Mouse (Mus musculus) forebrain, embryonic 15.5 days (tissue): Measurements from ENCODE around the gene Ube4b. TPM values are rescaled to one million over a fixed set of nuclear protein-coding genes. Genes with fewer than 3 reads are reported as not detected.
A peak's percentile ranks its signal among the peaks of the same experiment; 100 is the strongest.

ENCODE experiments used
- ATAC-seq: fragments of 200-750 bp; cut with Nextera tagmentation; replicated peaks from 2 replicates; pipeline ENCODE4 v1.8.0; 2017; ENCODE audit warnings: mild to moderate bottlenecking, moderate TSS enrichment, moderate library complexity
- H3K27ac ChIP-seq: fragments of 300-500 bp; sonication (generic); replicated peaks from 2 replicates; pipeline ENCODE4 v1.5.1; 2015; ENCODE audit warnings: mild to moderate bottlenecking, inconsistent platforms
- H3K27me3 ChIP-seq: fragments of 300-500 bp; sonication (generic); 2 replicates; pipeline ENCODE4 v1.6.1; 2015; ENCODE audit warnings: inconsistent platforms
- H3K36me3 ChIP-seq: fragments of 300-500 bp; sonication (generic); 2 replicates; pipeline ENCODE4 v1.6.1; 2015; ENCODE audit warnings: mild to moderate bottlenecking, inconsistent platforms
- H3K4me1 ChIP-seq: fragments of 300-500 bp; sonication (generic); 2 replicates; pipeline ENCODE4 v1.6.1; 2015; ENCODE audit warnings: inconsistent platforms
- H3K4me2 ChIP-seq: fragments of 300-500 bp; sonication (generic); replicated peaks from 2 replicates; pipeline ENCODE4 v1.6.1; 2015; ENCODE audit warnings: mild to moderate bottlenecking, inconsistent platforms
- H3K4me3 ChIP-seq: fragments of 300-500 bp; sonication (generic); 2 replicates; pipeline ENCODE4 v1.5.1; 2015; ENCODE audit warnings: mild to moderate bottlenecking, inconsistent platforms
- H3K9ac ChIP-seq: fragments of 300-500 bp; sonication (generic); replicated peaks from 2 replicates; pipeline ENCODE4 v1.6.1; 2015; ENCODE audit warnings: mild to moderate bottlenecking, inconsistent platforms
- H3K9me3 ChIP-seq: fragments of 300-500 bp; sonication (generic); 2 replicates; pipeline ENCODE4 v1.6.1; 2016; ENCODE audit warnings: inconsistent platforms
- WGBS: fragments of 180-500 bp; shearing (Covaris S2); methylation state at CpG from one replicate; pipeline ENCODE4 v1.1.7; 2015; ENCODE audit warnings: mixed read lengths; 5-methylcytosine and 5-hydroxymethylcytosine counted together
- polyA plus RNA-seq: library from polyadenylated mRNA; unstranded; fragments of >200 nt; fragmentation: Nextera tagmentation; extraction: Ambion mirVana; gene quantifications from 2 replicates; pipeline ENCODE4 v1.2.1, GENCODE M21; 2015

The Ube4b gene
- polyA plus RNA-seq, 1 experiment from 2014 or later = 58.4 TPM

- WGBS = under 1% methylated on average over 35 of the region's 35 CpGs
- H3K36me3 ChIP-seq = no peaks in the 10 kb centered on the region
- H3K4me3 ChIP-seq = peak overlapping the region; percentile 99
- peaks cover 37% of the 10 kb centered on the region for H3K4me1 ChIP-seq
- peak overlapping the region; percentile 100 for H3K27ac ChIP-seq
- peak overlapping the region; percentile 81 for H3K4me2 ChIP-seq
- peak overlapping the region; percentile 95 for H3K9ac ChIP-seq
- no peaks in the 10 kb centered on the region for H3K27me3 ChIP-seq
- H3K9me3 ChIP-seq = no peaks in the 10 kb centered on the region
- ATAC-seq = peak; percentile 83
Observed at GRCm38 (mm10) chr4:149425801-149426292, 702 bp downstream of the Ube4b start.

- ATAC-seq = no peak
- 1% methylated on average over 9 of the region's 9 CpGs for WGBS
- peak overlapping the region; percentile 95 for H3K9ac ChIP-seq
- peak overlapping the region; percentile 99 for H3K4me3 ChIP-seq
- peak overlapping the region; percentile 81 for H3K4me2 ChIP-seq
- no peaks in the 10 kb centered on the region for H3K9me3 ChIP-seq
- H3K27ac ChIP-seq = peak overlapping the region; percentile 100
- H3K4me1 ChIP-seq = peaks cover 37% of the 10 kb centered on the region
- no peaks in the 10 kb centered on the region for H3K36me3 ChIP-seq
- H3K27me3 ChIP-seq = no peaks in the 10 kb centered on the region
Observed at GRCm38 (mm10) chr4:149424755-149425154, 1.8 kb downstream of the Ube4b start.

GRCm38 (mm10) chr4:149417854-149418365 lies 8.6 kb downstream of the Ube4b start:
- no peak overlapping the region for H3K4me2 ChIP-seq
- no peaks in the 10 kb centered on the region for H3K36me3 ChIP-seq
- no peak overlapping the region for H3K27ac ChIP-seq
- no peaks in the 10 kb centered on the region for H3K9me3 ChIP-seq
- H3K9ac ChIP-seq = no peak overlapping the region
- H3K4me1 ChIP-seq = peaks cover 47% of the 10 kb centered on the region
- no peak for ATAC-seq
- H3K4me3 ChIP-seq = no peak overlapping the region
- WGBS = 85% methylated on average over 5 of the region's 5 CpGs
- no peaks in the 10 kb centered on the region for H3K27me3 ChIP-seq

GRCm38 (mm10) chr4:149416986-149417385 lies 9.6 kb downstream of the Ube4b start:
- Histone ChIP-seq H3K4me3 (no peak overlapping the region), H3K9me3 (no peaks in the 10 kb centered on the region), H3K4me2 (no peak overlapping the region), H3K9ac (no peak overlapping the region), H3K27ac (no peak overlapping the region), H3K4me1 (peaks cover 41% of the 10 kb centered on the region), H3K27me3 (no peaks in the 10 kb centered on the region), H3K36me3 (no peaks in the 10 kb centered on the region)
- 77% methylated on average over 2 of the region's 2 CpGs for WGBS
- ATAC-seq = no peak

- H3K27me3 ChIP-seq = no peaks in the 10 kb centered on the region
- 86% methylated on average over 10 of the region's 10 CpGs for WGBS
- H3K4me1 ChIP-seq = peaks cover 36% of the 10 kb centered on the region
- H3K9ac ChIP-seq = no peak overlapping the region
- no peak overlapping the region for H3K4me3 ChIP-seq
- H3K4me2 ChIP-seq = no peak overlapping the region
- no peaks in the 10 kb centered on the region for H3K36me3 ChIP-seq
- ATAC-seq = no peak
- no peaks in the 10 kb centered on the region for H3K9me3 ChIP-seq
- no peak overlapping the region for H3K27ac ChIP-seq
Observed at GRCm38 (mm10) chr4:149416417-149416816, 10.1 kb downstream of the Ube4b start.

- Histone ChIP-seq H3K9me3 (no peaks in the 10 kb centered on the region), H3K9ac (no peak overlapping the region), H3K4me1 (peaks cover 33% of the 10 kb centered on the region), H3K27me3 (no peaks in the 10 kb centered on the region), H3K36me3 (no peaks in the 10 kb centered on the region), H3K27ac (peak overlapping the region; percentile 33; the same call in 1 of the 2 replicates), H3K4me2 (no peak overlapping the region), H3K4me3 (no peak overlapping the region)
- ATAC-seq = no peak; the same call in 1 of the 2 replicates
- 32% methylated on average over 13 of the region's 13 CpGs for WGBS
Observed at GRCm38 (mm10) chr4:149415651-149416169, 10.8 kb downstream of the Ube4b start.

GRCm38 (mm10) chr4:149414259-149414658 lies 12.3 kb downstream of the Ube4b start:
- 90% methylated on average over 3 of the region's 3 CpGs for WGBS
- H3K9me3 ChIP-seq = no peaks in the 10 kb centered on the region
- H3K27me3 ChIP-seq = no peaks in the 10 kb centered on the region
- H3K4me1 ChIP-seq = peaks cover 33% of the 10 kb centered on the region
- no peak overlapping the region for H3K9ac ChIP-seq
- H3K4me2 ChIP-seq = no peak overlapping the region
- no peak overlapping the region for H3K4me3 ChIP-seq
- H3K36me3 ChIP-seq = no peaks in the 10 kb centered on the region
- no peak overlapping the region for H3K27ac ChIP-seq
- ATAC-seq = no peak

GRCm38 (mm10) chr4:149409759-149410158 lies 16.8 kb downstream of the Ube4b start:
- H3K9ac ChIP-seq = no peak overlapping the region
- whole genome bisulfite sequencing = 89% methylated on average over 4 of the region's 4 CpGs
- no peaks in the 10 kb centered on the region for H3K9me3 ChIP-seq
- H3K36me3 ChIP-seq = no peaks in the 10 kb centered on the region
- no peaks in the 10 kb centered on the region for H3K27me3 ChIP-seq
- no peak overlapping the region for H3K27ac ChIP-seq
- no peak overlapping the region for H3K4me3 ChIP-seq
- H3K4me1 ChIP-seq = peaks cover 11% of the 10 kb centered on the region
- no peak overlapping the region for H3K4me2 ChIP-seq
- no peak for ATAC-seq

- Histone ChIP-seq H3K4me1 (peaks cover 22% of the 10 kb centered on the region), H3K27ac (no peak overlapping the region), H3K27me3 (no peaks in the 10 kb centered on the region), H3K4me2 (no peak overlapping the region), H3K9ac (no peak overlapping the region), H3K36me3 (no peaks in the 10 kb centered on the region), H3K9me3 (no peaks in the 10 kb centered on the region), H3K4me3 (no peak overlapping the region)
- 91% methylated on average over 6 of the region's 6 CpGs for WGBS
- no peak for ATAC-seq
Observed at GRCm38 (mm10) chr4:149408331-149408730, 18.2 kb downstream of the Ube4b start.

GRCm38 (mm10) chr4:149407461-149407860 lies 19.1 kb downstream of the Ube4b start:
- Histone ChIP-seq H3K4me3 (no peak overlapping the region), H3K9ac (no peak overlapping the region), H3K4me2 (no peak overlapping the region), H3K27ac (no peak overlapping the region), H3K27me3 (no peaks in the 10 kb centered on the region), H3K4me1 (peaks cover 25% of the 10 kb centered on the region), H3K36me3 (no peaks in the 10 kb centered on the region), H3K9me3 (no peaks in the 10 kb centered on the region)
- WGBS = 91% methylated on average over 5 of the region's 5 CpGs
- ATAC-seq = no peak

GRCm38 (mm10) chr4:149405713-149406443 lies 20.7 kb downstream of the Ube4b start:
- H3K9me3 ChIP-seq = no peaks in the 10 kb centered on the region
- WGBS = 82% methylated on average over 16 of the region's 16 CpGs
- no peaks in the 10 kb centered on the region for H3K36me3 ChIP-seq
- no peak for ATAC-seq
- peaks cover 31% of the 10 kb centered on the region for H3K4me1 ChIP-seq
- no peaks in the 10 kb centered on the region for H3K27me3 ChIP-seq
- no peak overlapping the region for H3K27ac ChIP-seq
- no peak overlapping the region for H3K9ac ChIP-seq
- H3K4me2 ChIP-seq = no peak overlapping the region
- no peak overlapping the region for H3K4me3 ChIP-seq

GRCm38 (mm10) chr4:149404640-149405465 lies 21.7 kb downstream of the Ube4b start:
- Histone ChIP-seq H3K27me3 (no peaks in the 10 kb centered on the region), H3K27ac (0 out of 2 replicates have a peak overlapping the region, but pooled peaks have one; percentile 38), H3K9me3 (no peaks in the 10 kb centered on the region), H3K36me3 (no peaks in the 10 kb centered on the region), H3K4me2 (no peak overlapping the region), H3K9ac (no peak overlapping the region), H3K4me1 (peaks cover 31% of the 10 kb centered on the region), H3K4me3 (no peak overlapping the region)
- ATAC-seq = peak; percentile 69; the same call in 1 of the 2 replicates
- 34% methylated on average over 19 of the region's 19 CpGs for WGBS
